Mouse (Mus musculus) E14TG2a.4 (cell line): ENCODE data around the gene Zglp1.

Experiments
- CTCF ChIP-seq: conservative IDR thresholded peaks from 2 replicates; pipeline ENCODE4 v1.5.1; 2014; ENCODE audit warnings: low read length
- NANOG ChIP-seq: IDR thresholded peaks from 2 replicates; pipeline ENCODE4 v1.6.1; 2014; ENCODE audit warnings: borderline replicate concordance, low read length, mixed read lengths
- POU5F1 ChIP-seq: IDR thresholded peaks from 2 replicates; pipeline ENCODE4 v1.6.1; 2014; ENCODE audit warnings: low read length, borderline replicate concordance

GRCm38 (mm10) chr9:21026849-21027248 lies 40.0 kb downstream of the Zglp1 start:
- TF ChIP-seq CTCF, result no peak
- no peak for TF ChIP-seq NANOG
- TF ChIP-seq POU5F1, result no peak
